ENCODE assay signal across 16 mouse cellular contexts in genomic region chr6:94776585-94776984, GRCm38 (mm10).
A peak's percentile ranks its signal among the peaks of the same experiment; 100 is the strongest.
DNase-seq lines count a peak whose midpoint lies in the region; ATAC-seq and TF ChIP-seq lines count a peak whose summit lies in the region.
"Had no signal": no experiment of that assay in that cellular context is flagged by ENCODE, and none has a peak within 500 bp of the region (broad histone marks: within the 10 kb centered on the region; RNA-seq: fewer than 3 reads in every experiment).

No protein-coding gene starts in this region.

- TF ChIP-seq CTCF in Patski (IDR thresholded peaks at IDR 0.05): no peak
- TF ChIP-seq CTCF in gastrocnemius, adult 2 months (IDR thresholded peaks at IDR 0.05): no peak

- no peaks in the 10 kb centered on the region for H3K9me3 ChIP-seq in heart, embryonic 11.5 days (replicated peaks; ENCODE audit: control insufficient read depth, low read length)
- H3K9me3 ChIP-seq in limb, embryonic 15.5 days: no peaks in the 10 kb centered on the region
- H3K9me3 ChIP-seq: hindbrain, embryonic 13.5 days; liver, embryonic 13.5 days; neural tube, embryonic 12.5 days had no signal

- no peaks in the 10 kb centered on the region for H3K36me3 ChIP-seq in heart, embryonic 11.5 days (ENCODE audit: control insufficient read depth, insufficient read depth, low read length)
- no peaks in the 10 kb centered on the region for H3K36me3 ChIP-seq in limb, embryonic 15.5 days
- H3K36me3 ChIP-seq: hindbrain, embryonic 13.5 days; liver, embryonic 13.5 days; neural tube, embryonic 12.5 days had no signal

- H3K4me3 ChIP-seq in heart, embryonic 11.5 days (ENCODE audit: low read depth, low read length): no peak overlapping the region
- no peak overlapping the region for H3K4me3 ChIP-seq in gastrocnemius, adult 2 months
- no peak overlapping the region for H3K4me3 ChIP-seq in limb, embryonic 15.5 days
- H3K4me3 ChIP-seq: hindbrain, embryonic 13.5 days; liver, embryonic 13.5 days; neural tube, embryonic 12.5 days had no signal

- H3K4me1 ChIP-seq in heart, embryonic 11.5 days (ENCODE audit: control insufficient read depth, insufficient read depth, low read length): no peaks in the 10 kb centered on the region; the same call in 1 of the 2 replicates
- peaks cover 51% of the 10 kb centered on the region for H3K4me1 ChIP-seq in limb, embryonic 15.5 days

- CTCF ChIA-PET in Patski (lab: Charles Lee): no interaction called here

- no peak overlapping the region for H3K4me2 ChIP-seq in heart, embryonic 11.5 days
- H3K4me2 ChIP-seq in limb, embryonic 15.5 days: no peak overlapping the region
- H3K4me2 ChIP-seq: hindbrain, embryonic 13.5 days; liver, embryonic 13.5 days; neural tube, embryonic 12.5 days had no signal

- ATAC-seq in heart, embryonic 11.5 days (replicated peaks; ENCODE audit: insufficient number of reproducible peaks, low FRiP score, low TSS enrichment): no peak
- ATAC-seq in Patski: no peak
- no peak for ATAC-seq in limb, embryonic 15.5 days (ENCODE audit: insufficient number of reproducible peaks, low FRiP score, low TSS enrichment, low read depth)
- ATAC-seq in inflammation-experienced regulatory T-cells, adult 6 months: no peak
- ATAC-seq: forebrain, embryonic 14.5 days had no signal

- 59% methylated on average over 4 of the region's 4 CpGs for WGBS in heart, embryonic 11.5 days (ENCODE audit: insufficient replicate concordance)
- WGBS in limb, embryonic 15.5 days: 21% methylated on average over 4 of the region's 4 CpGs

- POLR2A ChIA-PET in Patski (lab: Charles Lee): interaction anchor here (0.7 kb wide), 1 partner anchor 143 kb away, joined by 4 read pairs; no protein-coding TSS in a partner anchor

- intact Hi-C loops in heart, postnatal 10 days (cut with DNase I): no loop called here
- intact Hi-C loops in gastrocnemius, adult 2 months (cut with DNase I): loop anchor here (10.0 kb wide), 1 partner anchor 152 kb away; no protein-coding TSS in a partner anchor

- H3K27me3 ChIP-seq in heart, embryonic 11.5 days (ENCODE audit: control insufficient read depth, insufficient read depth, low read length): 0 out of 2 replicates have a peak, but pooled peaks cover 4% of the 10 kb centered on the region
- no peaks in the 10 kb centered on the region for H3K27me3 ChIP-seq in Patski
- no peaks in the 10 kb centered on the region for H3K27me3 ChIP-seq in limb, embryonic 15.5 days
- H3K27me3 ChIP-seq: hindbrain, embryonic 13.5 days; neural tube, embryonic 12.5 days had no signal

- no peak overlapping the region for H3K9ac ChIP-seq in heart, embryonic 11.5 days (ENCODE audit: low read depth, low read length)
- H3K9ac ChIP-seq in limb, embryonic 15.5 days: no peak overlapping the region
- H3K9ac ChIP-seq: hindbrain, embryonic 13.5 days; liver, embryonic 13.5 days; neural tube, embryonic 12.5 days had no signal

- no peak overlapping the region for H3K27ac ChIP-seq in heart, embryonic 11.5 days (ENCODE audit: low read depth, low read length)
- peak overlapping the region; percentile 66 for H3K27ac ChIP-seq in gastrocnemius, adult 2 months
- peak overlapping the region; percentile 33; the same call in 1 of the 2 replicates for H3K27ac ChIP-seq in limb, embryonic 15.5 days
- H3K27ac ChIP-seq: hindbrain, embryonic 13.5 days; liver, embryonic 13.5 days; neural tube, embryonic 12.5 days had no signal

- in situ Hi-C loops in Patski (cut with MboI; ENCODE audit: low pct_unique_long_range_greater_than_20kb): no loop called here

- DNase-seq in heart, postnatal 10 days: peak; percentile 33 to 38
- peak; percentile 47 for DNase-seq in Patski (ENCODE audit: low read depth, low spot score)
- DNase-seq in gastrocnemius, adult 2 months: peak; percentile 53
- DNase-seq in adrenal gland, adult 8-10 months: no peak
- DNase-seq: cerebellum, adult 9-10 months; kidney, adult 2 months; liver, embryonic 13.5 days; lung, postnatal 14 days; midbrain, embryonic 14.5 days; right cerebral cortex, adult 18-20 months had no signal
